Mouse (Mus musculus) stomach, postnatal 0 days (tissue): ENCODE data around the gene Myrip.

Source experiments
- CTCF ChIP-seq: IDR thresholded peaks from 2 replicates; pipeline ENCODE4 v1.5.1; 2016; ENCODE audit warnings: antibody characterized with exemption, low read depth, mild to moderate bottlenecking, moderate library complexity
- EP300 ChIP-seq: optimal IDR thresholded peaks from 2 replicates; pipeline ENCODE3; 2016; ENCODE audit warnings: antibody characterized with exemption

DNA sequence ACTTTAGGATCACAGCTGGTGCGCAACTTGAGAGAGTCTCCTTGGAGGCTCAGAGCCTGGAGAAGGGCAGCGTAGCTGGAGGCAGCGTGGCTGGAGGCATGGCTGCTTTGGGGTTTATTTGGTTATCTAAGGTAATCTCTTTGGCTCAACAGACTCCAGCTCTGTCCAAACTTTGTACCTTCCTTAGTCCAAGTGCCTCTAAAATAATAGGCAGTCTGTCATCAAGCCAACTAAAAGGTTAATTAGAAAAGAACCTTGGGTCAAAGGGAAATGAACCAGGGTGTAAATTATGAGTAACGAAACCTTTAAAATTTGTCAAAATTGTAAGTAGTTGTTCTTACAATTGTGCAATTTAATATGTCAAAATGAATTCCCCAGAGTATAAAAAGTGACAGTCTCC lies 51.7 kb downstream of the Myrip start:
- TF ChIP-seq CTCF (no peak), EP300 (no peak)
